Mouse (Mus musculus) stomach, postnatal 0 days (tissue): ENCODE data around the gene Il27ra.

Experiments
- CTCF ChIP-seq: IDR thresholded peaks from 2 replicates; pipeline ENCODE4 v1.5.1; 2016; ENCODE audit warnings: antibody characterized with exemption, low read depth, mild to moderate bottlenecking, moderate library complexity
- EP300 ChIP-seq: optimal IDR thresholded peaks from 2 replicates; pipeline ENCODE3; 2016; ENCODE audit warnings: antibody characterized with exemption

DNA sequence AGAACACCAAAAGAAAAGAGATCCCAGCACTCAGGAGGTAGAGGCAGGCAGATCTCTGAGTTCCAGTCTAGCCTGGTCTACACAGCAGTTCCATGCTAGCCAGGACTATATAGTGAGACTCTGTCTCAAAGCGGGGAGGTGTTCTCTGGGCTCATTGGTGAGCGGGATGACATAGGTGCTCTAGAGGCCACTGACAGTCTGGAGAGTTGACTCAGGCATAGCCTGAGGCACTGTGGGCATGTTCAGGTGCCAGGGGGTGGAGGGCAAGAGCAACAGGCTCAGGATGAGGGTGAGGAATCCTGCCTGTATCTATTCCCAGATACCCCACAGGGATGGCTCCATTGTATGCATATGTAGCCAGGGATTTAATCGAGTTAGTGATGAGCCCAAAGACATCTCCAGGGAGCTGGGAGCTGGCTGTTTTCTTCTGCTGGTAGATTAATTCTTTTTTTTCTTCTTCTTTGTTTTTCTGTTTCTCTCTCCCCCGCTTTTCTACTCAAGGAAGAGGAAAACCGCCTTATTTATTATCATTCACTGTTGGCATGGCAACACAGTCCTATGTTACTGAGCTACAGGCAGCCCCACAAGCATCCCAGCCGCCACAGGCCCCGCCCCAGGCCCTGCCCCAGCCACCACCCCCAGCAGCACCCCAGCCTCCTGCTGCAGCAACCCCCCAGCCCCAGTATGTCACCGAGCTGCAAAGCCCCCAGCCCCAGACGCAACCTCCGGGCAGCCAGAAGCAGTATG is 31.0 kb upstream of the Il27ra start:
- TF ChIP-seq CTCF (no peak), EP300 (no peak)
